Mouse (Mus musculus) cerebellum, adult 2 months (tissue): ENCODE measurements around the gene Syt8. TPM values are rescaled to one million over a fixed set of nuclear protein-coding genes. Genes with fewer than 3 reads are reported as not detected.

Experiments used
- DNase-seq, 2 experiments: peaks; one replicate each; pipeline ENCODE4 v3.0.0; 2021
- H3K27ac ChIP-seq: fragments of 200-500 bp; 2 replicates; pipeline ENCODE4 v1.5.1; 2012; ENCODE audit warnings: low read length, control low read depth, inconsistent platforms; ENCODE audit not compliant: insufficient read depth
- H3K27me3 ChIP-seq: fragments of 200-500 bp; 2 replicates; pipeline ENCODE4 v1.6.1; 2012; ENCODE audit warnings: inconsistent platforms, mild to moderate bottlenecking, low read length, moderate library complexity; ENCODE audit not compliant: control insufficient read depth, insufficient read depth
- H3K4me1 ChIP-seq: fragments of 200-500 bp; 2 replicates; pipeline ENCODE4 v1.6.1; 2011; ENCODE audit warnings: low read length; ENCODE audit not compliant: control insufficient read depth, insufficient read depth
- H3K4me3 ChIP-seq: fragments of 200-500 bp; replicated peaks from 2 replicates; pipeline ENCODE3; 2011; ENCODE audit warnings: mild to moderate bottlenecking, low read depth, low read length, control low read depth; ENCODE audit not compliant: insufficient read depth
- CTCF ChIP-seq: fragments of 200-500 bp; IDR thresholded peaks from 2 replicates; pipeline ENCODE4 v1.5.1; 2011; ENCODE audit warnings: low read depth, mild to moderate bottlenecking, control low read depth, low read length, moderate library complexity, borderline replicate concordance; ENCODE audit not compliant: insufficient read depth
- POLR2A ChIP-seq: fragments of 200-500 bp; IDR thresholded peaks from 2 replicates; pipeline ENCODE4 v1.6.1; 2011; ENCODE audit warnings: low read length, control low read depth, borderline replicate concordance; ENCODE audit not compliant: insufficient read depth
- WGBS: fragments of 180-500 bp; shearing (Covaris S2); methylation state at CpG from one replicate; pipeline ENCODE4 v1.1.7; 2018; 5-methylcytosine and 5-hydroxymethylcytosine counted together
- polyA plus RNA-seq: library from polyadenylated mRNA; depleted of rRNA; stranded (reverse); fragments of >200 nt; gene quantifications from 2 replicates; pipeline ENCODE4 v1.2.3, GENCODE M21; 2012

The Syt8 gene
- polyA plus RNA-seq, 1 experiment, result not detected

- peaks cover 29% of the 10 kb centered on the region for H3K4me1 ChIP-seq
- H3K4me3 ChIP-seq, result no peak overlapping the region
- no peak for TF ChIP-seq POLR2A
- TF ChIP-seq CTCF, result no peak
- DNase-seq, result no peak
- no peak overlapping the region for H3K27ac ChIP-seq
- WGBS, result 93% methylated on average over 2 of the region's 2 CpGs
- no peaks in the 10 kb centered on the region for H3K27me3 ChIP-seq
Observed at GRCm38 (mm10) chr7:142473476-142473875, 38.8 kb downstream of the Syt8 start.

- Histone ChIP-seq H3K27ac (no peak overlapping the region), H3K4me3 (no peak overlapping the region), H3K4me1 (peaks cover 29% of the 10 kb centered on the region), H3K27me3 (no peaks in the 10 kb centered on the region)
- 64% methylated on average over 14 of the region's 14 CpGs for WGBS
- TF ChIP-seq POLR2A (no peak), CTCF (no peak)
- no peak for DNase-seq
Observed at GRCm38 (mm10) chr7:142474799-142475198, 40.1 kb downstream of the Syt8 start.

GRCm38 (mm10) chr7:142475641-142476040 is 41.0 kb downstream of the Syt8 start:
- WGBS, result 63% methylated on average over 7 of the region's 7 CpGs
- no peak for DNase-seq

GRCm38 (mm10) chr7:142476271-142476670 is 41.6 kb downstream of the Syt8 start:
- 92% methylated on average over 5 of the region's 5 CpGs for WGBS
- Histone ChIP-seq H3K4me3 (no peak overlapping the region), H3K4me1 (peaks cover 29% of the 10 kb centered on the region), H3K27me3 (no peaks in the 10 kb centered on the region), H3K27ac (no peak overlapping the region)
- DNase-seq, result no peak
- no peak for TF ChIP-seq POLR2A
- no peak for TF ChIP-seq CTCF

More at GRCm38 (mm10) chr7:142475641-142476040, 41.0 kb downstream of the Syt8 start:
- H3K4me1 ChIP-seq, result peaks cover 29% of the 10 kb centered on the region
- TF ChIP-seq POLR2A, result no peak
- no peak for TF ChIP-seq CTCF
- H3K4me3 ChIP-seq, result no peak overlapping the region
- H3K27me3 ChIP-seq, result no peaks in the 10 kb centered on the region
- H3K27ac ChIP-seq, result no peak overlapping the region

GRCm38 (mm10) chr7:142476795-142477452 is 42.3 kb downstream of the Syt8 start:
- Histone ChIP-seq H3K27me3 (no peaks in the 10 kb centered on the region), H3K4me1 (peaks cover 24% of the 10 kb centered on the region), H3K4me3 (no peak overlapping the region), H3K27ac (no peak overlapping the region)
- TF ChIP-seq POLR2A, result no peak
- TF ChIP-seq CTCF, result no peak
- WGBS, result 14% methylated on average over 13 of the region's 13 CpGs
- peak; percentile 41 to 55 for DNase-seq

- TF ChIP-seq POLR2A (no peak), CTCF (no peak)
- no peak for DNase-seq
- Histone ChIP-seq H3K27ac (no peak overlapping the region), H3K4me1 (peaks cover 14% of the 10 kb centered on the region), H3K4me3 (no peak overlapping the region), H3K27me3 (no peaks in the 10 kb centered on the region)
- WGBS, result 96% methylated on average over 6 of the region's 6 CpGs
Observed at GRCm38 (mm10) chr7:142478001-142478400, 43.4 kb downstream of the Syt8 start.

GRCm38 (mm10) chr7:142478574-142478973 is 43.9 kb downstream of the Syt8 start:
- WGBS, result 84% methylated on average over 2 of the region's 2 CpGs
- no peak for DNase-seq
- H3K4me3 ChIP-seq, result no peak overlapping the region
- H3K27ac ChIP-seq, result no peak overlapping the region
- peaks cover 9% of the 10 kb centered on the region for H3K4me1 ChIP-seq
- no peak for TF ChIP-seq CTCF
- H3K27me3 ChIP-seq, result no peaks in the 10 kb centered on the region

- no peak for DNase-seq
- H3K27ac ChIP-seq, result no peak overlapping the region
- H3K27me3 ChIP-seq, result no peaks in the 10 kb centered on the region
- H3K4me3 ChIP-seq, result no peak overlapping the region
- TF ChIP-seq POLR2A (no peak), CTCF (no peak)
- H3K4me1 ChIP-seq, result peaks cover 9% of the 10 kb centered on the region
Observed at GRCm38 (mm10) chr7:142479307-142479706, 44.7 kb downstream of the Syt8 start.
